Mouse (Mus musculus): Measurements from ENCODE around the gene Gm5431.
"Not testable (repeated sequence)": the region's sequence is repeated elsewhere in the genome, so short reads cannot be mapped to it uniquely, and the experiment has no call there.

- not testable (repeated sequence) for TF ChIP-seq CTCF (IDR thresholded peaks at IDR 0.05; ENCODE audit: borderline replicate concordance, insufficient read depth, low read depth, low read length); POLR2A (IDR thresholded peaks at IDR 0.05; ENCODE audit: borderline replicate concordance, insufficient read depth, low read length)
Measured at GRCm38 (mm10) chr11:48933923-48934322, 31.9 kb upstream of the Gm5431 start.

Data from cerebellum, adult 2 months (tissue).